Mouse (Mus musculus) heart, embryonic 16.5 days (tissue): Measurements from ENCODE around the gene Tns4. TPM values are rescaled to one million over a fixed set of nuclear protein-coding genes. Genes with fewer than 3 reads are reported as not detected.

Experiments
- ATAC-seq: fragments of 200-750 bp; cut with Nextera tagmentation; replicated peaks from 2 replicates; pipeline ENCODE4 v1.8.0; 2017; ENCODE audit warnings: moderate number of reproducible peaks; ENCODE audit not compliant: insufficient read depth, low FRiP score; ENCODE audit errors: extremely low read depth
- H3K27ac ChIP-seq: fragments of 300-500 bp; sonication (generic); 2 replicates; pipeline ENCODE4 v1.5.1; 2014; ENCODE audit warnings: mild to moderate bottlenecking, low read length, control low read depth, moderate library complexity
- H3K27me3 ChIP-seq: fragments of 300-500 bp; sonication (generic); 2 replicates; pipeline ENCODE4 v1.6.1; 2014; ENCODE audit warnings: low read length, mixed read lengths; ENCODE audit not compliant: control insufficient read depth, insufficient read depth
- H3K36me3 ChIP-seq: fragments of 300-500 bp; sonication (generic); 2 replicates; pipeline ENCODE4 v1.6.1; 2014; ENCODE audit not compliant: control insufficient read depth, insufficient read depth
- H3K4me1 ChIP-seq: fragments of 300-500 bp; sonication (generic); 2 replicates; pipeline ENCODE4 v1.6.1; 2014; ENCODE audit warnings: low read length, mixed read lengths; ENCODE audit not compliant: control insufficient read depth, insufficient read depth
- H3K4me2 ChIP-seq: fragments of 300-500 bp; sonication (generic); 2 replicates; pipeline ENCODE4 v1.6.1; 2014; ENCODE audit warnings: low read depth, mild to moderate bottlenecking, control low read depth, low read length
- H3K4me3 ChIP-seq: fragments of 300-500 bp; sonication (generic); 2 replicates; pipeline ENCODE4 v1.5.1; 2014; ENCODE audit warnings: mild to moderate bottlenecking, control low read depth, low read length
- H3K9ac ChIP-seq: fragments of 300-500 bp; sonication (generic); 2 replicates; pipeline ENCODE4 v1.6.1; 2014; ENCODE audit warnings: low read length, control low read depth
- H3K9me3 ChIP-seq: fragments of 300-500 bp; sonication (generic); replicated peaks from 2 replicates; pipeline ENCODE4 v1.6.1; 2016; ENCODE audit warnings: low read length; ENCODE audit not compliant: control insufficient read depth
- WGBS: fragments of 180-500 bp; shearing (Covaris S2); extraction: QIAGEN DNeasy Blood & Tissue Kit; methylation state at CpG from one replicate; pipeline ENCODE4 v1.1.7; 2014; 5-methylcytosine and 5-hydroxymethylcytosine counted together
- polyA plus RNA-seq: library from polyadenylated mRNA; unstranded; fragments of >200 nt; fragmentation: Nextera tagmentation; extraction: Ambion mirVana; gene quantifications from 2 replicates; pipeline ENCODE4 v1.2.1, GENCODE M21; 2015

Gene Tns4
- polyA plus RNA-seq, 1 experiment from 2014 or later: 0.71 TPM

GRCm38 (mm10) chr11:99121218-99121631 is 32.1 kb upstream of the Tns4 start:
- Histone ChIP-seq H3K4me2 (no peak overlapping the region), H3K36me3 (no peaks in the 10 kb centered on the region), H3K27ac (peak overlapping the region; percentile 80), H3K9me3 (peaks cover 5% of the 10 kb centered on the region; the same call in 1 of the 2 replicates), H3K27me3 (no peaks in the 10 kb centered on the region), H3K4me3 (no peak overlapping the region), H3K9ac (no peak overlapping the region), H3K4me1 (peaks cover 15% of the 10 kb centered on the region)
- no peak for ATAC-seq
- 64% methylated on average over 14 of the region's 14 CpGs for WGBS

- Histone ChIP-seq H3K4me1 (peaks cover 11% of the 10 kb centered on the region), H3K4me3 (no peak overlapping the region), H3K9me3 (peaks cover 5% of the 10 kb centered on the region; the same call in 1 of the 2 replicates), H3K9ac (0 out of 2 replicates have a peak overlapping the region, but pooled peaks have one; percentile 45), H3K36me3 (no peaks in the 10 kb centered on the region), H3K27ac (peak overlapping the region; percentile 80), H3K27me3 (no peaks in the 10 kb centered on the region), H3K4me2 (no peak overlapping the region)
- 55% methylated on average over 20 of the region's 20 CpGs for WGBS
- no peak; the same call in 1 of the 2 replicates for ATAC-seq
Observed at GRCm38 (mm10) chr11:99120524-99121217, 31.6 kb upstream of the Tns4 start.

GRCm38 (mm10) chr11:99118963-99119362 is 29.9 kb upstream of the Tns4 start:
- Histone ChIP-seq H3K9me3 (peaks cover 5% of the 10 kb centered on the region; the same call in 1 of the 2 replicates), H3K4me3 (no peak overlapping the region), H3K9ac (no peak overlapping the region), H3K27me3 (no peaks in the 10 kb centered on the region), H3K36me3 (no peaks in the 10 kb centered on the region), H3K4me2 (no peak overlapping the region), H3K4me1 (peaks cover 6% of the 10 kb centered on the region; the same call in 1 of the 2 replicates), H3K27ac (no peak overlapping the region)
- no peak for ATAC-seq
- 84% methylated on average over 7 of the region's 7 CpGs for WGBS

- Histone ChIP-seq H3K36me3 (no peaks in the 10 kb centered on the region), H3K27ac (no peak overlapping the region), H3K9me3 (peaks cover 3% of the 10 kb centered on the region; the same call in 1 of the 2 replicates), H3K27me3 (no peaks in the 10 kb centered on the region), H3K4me2 (no peak overlapping the region), H3K4me1 (peaks cover 6% of the 10 kb centered on the region; the same call in 1 of the 2 replicates), H3K4me3 (no peak overlapping the region), H3K9ac (no peak overlapping the region)
- WGBS: 97% methylated on average over 1 of the region's 1 CpGs
- ATAC-seq: no peak
Observed at GRCm38 (mm10) chr11:99118420-99118819, 29.3 kb upstream of the Tns4 start.

- Histone ChIP-seq H3K36me3 (no peaks in the 10 kb centered on the region), H3K27ac (no peak overlapping the region), H3K9ac (no peak overlapping the region), H3K27me3 (no peaks in the 10 kb centered on the region), H3K4me3 (no peak overlapping the region), H3K4me2 (no peak overlapping the region), H3K9me3 (peaks cover 3% of the 10 kb centered on the region; the same call in 1 of the 2 replicates), H3K4me1 (peaks cover 7% of the 10 kb centered on the region; the same call in 1 of the 2 replicates)
- WGBS: 84% methylated on average over 7 of the region's 7 CpGs
- ATAC-seq: no peak
Observed at GRCm38 (mm10) chr11:99117907-99118306, 28.8 kb upstream of the Tns4 start.

- H3K9ac ChIP-seq: no peak overlapping the region
- H3K4me3 ChIP-seq: no peak overlapping the region
- 71% methylated on average over 6 of the region's 6 CpGs for WGBS
- H3K9me3 ChIP-seq: peaks cover 3% of the 10 kb centered on the region; the same call in 1 of the 2 replicates
- no peaks in the 10 kb centered on the region for H3K27me3 ChIP-seq
- no peaks in the 10 kb centered on the region for H3K36me3 ChIP-seq
- no peak overlapping the region for H3K4me2 ChIP-seq
- H3K4me1 ChIP-seq: peaks cover 8% of the 10 kb centered on the region; the same call in 1 of the 2 replicates
- no peak for ATAC-seq
- H3K27ac ChIP-seq: no peak overlapping the region
Observed at GRCm38 (mm10) chr11:99115940-99116339, 26.8 kb upstream of the Tns4 start.

- Histone ChIP-seq H3K9me3 (0 out of 2 replicates have a peak, but pooled peaks cover 2% of the 10 kb centered on the region), H3K9ac (no peak overlapping the region), H3K36me3 (no peaks in the 10 kb centered on the region), H3K27me3 (no peaks in the 10 kb centered on the region), H3K27ac (0 out of 2 replicates have a peak overlapping the region, but pooled peaks have one; percentile 3), H3K4me2 (no peak overlapping the region), H3K4me3 (no peak overlapping the region), H3K4me1 (0 out of 2 replicates have a peak, but pooled peaks cover 6% of the 10 kb centered on the region)
- WGBS: 17% methylated on average over 3 of the region's 3 CpGs
- ATAC-seq: no peak
Observed at GRCm38 (mm10) chr11:99113111-99113510, 24.0 kb upstream of the Tns4 start.

- Histone ChIP-seq H3K4me2 (no peak overlapping the region), H3K27me3 (no peaks in the 10 kb centered on the region), H3K27ac (0 out of 2 replicates have a peak overlapping the region, but pooled peaks have one; percentile 3), H3K4me1 (0 out of 2 replicates have a peak, but pooled peaks cover 6% of the 10 kb centered on the region), H3K4me3 (no peak overlapping the region), H3K9ac (no peak overlapping the region), H3K9me3 (0 out of 2 replicates have a peak, but pooled peaks cover 2% of the 10 kb centered on the region), H3K36me3 (no peaks in the 10 kb centered on the region)
- WGBS: 52% methylated on average over 5 of the region's 5 CpGs
- no peak for ATAC-seq
Observed at GRCm38 (mm10) chr11:99112700-99113099, 23.6 kb upstream of the Tns4 start.

GRCm38 (mm10) chr11:99111631-99112030 is 22.5 kb upstream of the Tns4 start:
- 0 out of 2 replicates have a peak, but pooled peaks cover 6% of the 10 kb centered on the region for H3K4me1 ChIP-seq
- no peak for ATAC-seq
- H3K4me3 ChIP-seq: no peak overlapping the region
- 88% methylated on average over 7 of the region's 7 CpGs for WGBS
- 0 out of 2 replicates have a peak, but pooled peaks cover 2% of the 10 kb centered on the region for H3K9me3 ChIP-seq
- H3K27me3 ChIP-seq: no peaks in the 10 kb centered on the region
- no peak overlapping the region for H3K27ac ChIP-seq
- H3K36me3 ChIP-seq: no peaks in the 10 kb centered on the region
- no peak overlapping the region for H3K4me2 ChIP-seq
- no peak overlapping the region for H3K9ac ChIP-seq
